Mouse (Mus musculus) olfactory bulb, adult 2 months (tissue): Measurements from ENCODE around the gene Eps15l1. TPM values are rescaled to one million over a fixed set of nuclear protein-coding genes. Genes with fewer than 3 reads are reported as not detected.

ENCODE experiments used
- H3K27ac ChIP-seq: fragments of 200-500 bp; 2 replicates; pipeline ENCODE4 v1.5.1; 2012; ENCODE audit warnings: low read depth, low read length; ENCODE audit not compliant: insufficient read depth
- H3K4me1 ChIP-seq: fragments of 200-500 bp; 2 replicates; pipeline ENCODE4 v1.6.1; 2012; ENCODE audit warnings: low read length; ENCODE audit not compliant: control insufficient read depth, insufficient read depth
- H3K4me3 ChIP-seq: fragments of 200-500 bp; 2 replicates; pipeline ENCODE4 v1.5.1; 2012; ENCODE audit warnings: mild to moderate bottlenecking, low read depth, low read length, moderate library complexity; ENCODE audit not compliant: insufficient read depth
- CTCF ChIP-seq: fragments of 200-500 bp; IDR thresholded peaks from 2 replicates; pipeline ENCODE4 v1.5.1; 2012; ENCODE audit warnings: low read depth, mild to moderate bottlenecking, low read length, moderate library complexity; ENCODE audit not compliant: insufficient read depth
- POLR2A ChIP-seq: fragments of 200-500 bp; IDR thresholded peaks from 2 replicates; pipeline ENCODE4 v1.6.1; 2012; ENCODE audit warnings: mild to moderate bottlenecking, low read depth, low read length, moderate library complexity; ENCODE audit not compliant: insufficient read depth
- WGBS: fragments of 180-500 bp; shearing (Covaris S2); methylation state at CpG from one replicate; pipeline ENCODE4 v1.1.7; 2018; 5-methylcytosine and 5-hydroxymethylcytosine counted together
- polyA plus RNA-seq: library from polyadenylated mRNA; stranded (reverse); fragments of >200 nt; gene quantifications from 2 replicates; pipeline ENCODE4 v1.2.4, GENCODE M21; 2012; ENCODE audit warnings: low replicate concordance; ENCODE audit not compliant: missing spikeins, insufficient read depth, insufficient read length

The Eps15l1 gene
- 130 and 148 TPM in 2 replicates for polyA plus RNA-seq

DNA sequence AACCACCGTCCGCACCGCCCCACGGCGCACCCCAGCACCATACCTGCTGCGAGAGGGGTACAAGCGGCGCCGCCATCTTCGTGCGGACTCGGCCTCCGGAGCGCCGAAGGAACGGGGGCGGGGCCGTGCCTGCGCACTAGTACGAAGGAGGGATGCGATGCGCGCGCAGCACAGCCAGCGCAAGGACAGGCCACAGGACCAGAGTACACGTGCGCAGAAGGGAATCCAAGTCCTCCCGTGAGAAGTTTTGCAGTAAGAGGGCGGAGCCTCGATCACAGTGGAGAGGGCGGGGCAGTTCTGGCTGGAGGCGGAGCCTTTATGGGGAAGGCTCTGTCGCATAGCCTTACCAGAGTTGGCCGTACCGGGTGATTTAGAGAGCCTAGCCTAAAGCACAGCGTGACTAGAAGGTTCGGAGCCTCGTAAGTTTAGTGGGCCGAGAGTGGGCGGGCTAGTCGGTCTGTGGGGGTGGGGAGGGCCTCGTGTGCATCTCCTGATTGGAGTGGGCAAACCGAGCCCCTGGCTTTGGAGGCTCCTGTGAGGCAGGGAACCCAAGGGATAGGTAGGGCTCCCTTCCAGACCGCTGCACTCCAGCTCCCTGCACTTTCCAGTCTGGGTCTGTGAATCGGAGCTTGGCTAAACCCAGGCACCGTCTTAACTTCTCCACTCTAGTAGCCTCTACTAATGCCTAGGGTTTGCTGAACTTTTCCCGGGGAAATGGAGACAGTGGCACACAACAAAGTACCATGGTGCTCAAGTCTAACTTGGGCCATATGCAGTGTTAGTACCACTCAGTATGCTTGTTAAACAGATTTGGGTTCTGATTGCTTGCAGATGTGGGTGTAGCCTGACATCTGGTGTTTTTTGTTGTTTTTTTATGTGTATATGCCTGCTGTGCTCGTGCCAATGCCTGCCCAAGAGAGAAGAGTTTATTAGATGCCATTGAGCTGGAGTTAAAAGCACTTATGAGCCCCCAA is at the start of gene Eps15l1:
TSS of gene Eps15l1 (minus strand) at position 99 of the 974 bp plus-strand sequence.
- Histone ChIP-seq H3K4me3 (peak within 1 kb of the TSS; percentile 88), H3K27ac (peak within 1 kb of the TSS; percentile 78), H3K4me1 (peaks cover 21% of the 10 kb centered on the region)
- no peak for TF ChIP-seq CTCF
- TF ChIP-seq POLR2A = peak; percentile 88
- under 1% methylated on average over 48 of the region's 48 CpGs for WGBS

DNA sequence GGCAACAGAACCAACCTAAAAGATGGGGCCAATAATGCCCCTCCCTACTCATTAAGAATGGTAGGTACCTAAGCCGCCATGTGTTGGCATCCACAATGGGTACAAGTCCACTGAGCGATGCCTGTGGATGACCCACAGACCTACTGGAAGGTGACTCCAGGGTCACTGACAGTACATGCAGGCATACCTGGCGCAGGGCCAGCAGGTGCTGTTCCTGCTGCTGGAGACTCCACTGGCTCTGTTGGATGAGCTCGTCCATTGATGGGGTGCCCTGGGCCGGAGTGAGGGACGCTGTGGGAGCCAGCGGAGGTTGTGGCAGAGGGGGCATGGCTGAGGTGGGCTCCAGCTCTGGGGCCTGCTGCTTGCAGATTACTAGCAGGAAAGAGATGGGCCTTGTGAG is 49.4 kb upstream of the Eps15l1 start:
- TF ChIP-seq CTCF (no peak), POLR2A (no peak)
- no peak overlapping the region for H3K27ac ChIP-seq
- peaks cover 4% of the 10 kb centered on the region; the same call in 1 of the 2 replicates for H3K4me1 ChIP-seq
- WGBS = 90% methylated on average over 7 of the region's 7 CpGs
- no peak overlapping the region for H3K4me3 ChIP-seq

DNA sequence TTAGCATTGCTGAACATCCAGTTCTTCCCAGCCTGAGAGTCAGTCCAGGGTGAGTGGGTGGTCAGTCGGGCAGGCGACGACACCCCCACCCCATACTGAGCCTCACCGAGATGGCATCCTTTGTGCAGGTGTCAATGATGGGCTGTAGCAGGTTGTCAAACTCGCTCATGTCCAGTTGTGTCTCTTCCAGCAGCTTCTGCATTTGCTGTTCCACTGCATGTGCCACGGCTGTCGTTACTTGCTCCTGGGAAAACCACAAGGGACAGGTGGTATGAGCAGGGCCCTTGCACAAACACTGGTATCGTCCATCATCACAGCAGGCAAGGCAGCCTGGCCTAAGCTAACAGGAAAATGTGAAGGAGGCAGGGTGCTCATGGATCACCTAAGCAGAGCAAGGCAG is 48.7 kb upstream of the Eps15l1 start:
- no peak overlapping the region for H3K27ac ChIP-seq
- peaks cover 4% of the 10 kb centered on the region; the same call in 1 of the 2 replicates for H3K4me1 ChIP-seq
- no peak for TF ChIP-seq CTCF
- 96% methylated on average over 8 of the region's 8 CpGs for WGBS
- no peak overlapping the region for H3K4me3 ChIP-seq

DNA sequence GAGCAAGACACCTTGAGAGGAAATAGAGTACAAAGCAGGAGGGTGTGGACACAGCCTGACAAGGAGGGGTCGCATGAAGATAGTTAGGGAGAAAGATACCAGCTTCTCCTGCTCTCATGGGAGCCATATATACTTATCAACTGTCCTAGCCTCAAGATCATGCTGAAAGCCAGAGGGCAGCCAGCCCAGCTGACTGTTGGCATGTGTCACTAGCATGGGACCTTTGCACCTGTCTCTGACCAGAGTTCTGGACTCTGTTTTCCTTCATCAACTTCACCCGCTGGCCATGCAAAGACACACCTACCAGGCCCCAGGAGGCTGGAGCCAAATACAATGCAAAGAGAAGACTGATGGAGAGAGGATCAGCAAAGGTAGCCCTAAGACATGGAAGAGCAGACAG is 48.0 kb upstream of the Eps15l1 start:
- WGBS = 88% methylated on average over 2 of the region's 2 CpGs
- TF ChIP-seq CTCF (no peak), POLR2A (no peak)

DNA sequence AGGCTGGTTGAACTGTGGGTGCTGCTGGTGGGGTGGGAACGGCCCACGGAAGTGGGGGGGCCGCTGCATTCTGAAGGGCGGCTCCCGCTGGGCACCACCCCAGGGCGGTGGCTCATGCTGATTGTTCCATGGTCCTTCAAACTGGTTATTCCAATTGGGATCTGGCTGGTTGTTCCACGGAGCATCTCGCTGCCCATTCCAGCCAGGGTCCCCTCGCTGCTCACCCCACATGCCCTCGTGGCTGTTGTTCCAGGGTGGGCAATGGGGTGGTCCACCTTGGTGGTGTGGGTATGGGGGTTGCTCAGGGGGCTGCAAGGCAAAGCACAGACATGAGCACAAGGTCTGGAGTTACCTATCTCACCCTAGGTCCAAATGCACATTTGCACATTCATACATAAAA is 43.0 kb upstream of the Eps15l1 start:
- Histone ChIP-seq H3K4me3 (no peak overlapping the region), H3K4me1 (no peaks in the 10 kb centered on the region), H3K27ac (no peak overlapping the region)
- WGBS = 92% methylated on average over 10 of the region's 10 CpGs
- TF ChIP-seq POLR2A = no peak

More for the DNA sequence above, 48.0 kb upstream of the Eps15l1 start:
- Histone ChIP-seq H3K4me3 (no peak overlapping the region), H3K4me1 (peaks cover 4% of the 10 kb centered on the region; the same call in 1 of the 2 replicates), H3K27ac (no peak overlapping the region)

DNA sequence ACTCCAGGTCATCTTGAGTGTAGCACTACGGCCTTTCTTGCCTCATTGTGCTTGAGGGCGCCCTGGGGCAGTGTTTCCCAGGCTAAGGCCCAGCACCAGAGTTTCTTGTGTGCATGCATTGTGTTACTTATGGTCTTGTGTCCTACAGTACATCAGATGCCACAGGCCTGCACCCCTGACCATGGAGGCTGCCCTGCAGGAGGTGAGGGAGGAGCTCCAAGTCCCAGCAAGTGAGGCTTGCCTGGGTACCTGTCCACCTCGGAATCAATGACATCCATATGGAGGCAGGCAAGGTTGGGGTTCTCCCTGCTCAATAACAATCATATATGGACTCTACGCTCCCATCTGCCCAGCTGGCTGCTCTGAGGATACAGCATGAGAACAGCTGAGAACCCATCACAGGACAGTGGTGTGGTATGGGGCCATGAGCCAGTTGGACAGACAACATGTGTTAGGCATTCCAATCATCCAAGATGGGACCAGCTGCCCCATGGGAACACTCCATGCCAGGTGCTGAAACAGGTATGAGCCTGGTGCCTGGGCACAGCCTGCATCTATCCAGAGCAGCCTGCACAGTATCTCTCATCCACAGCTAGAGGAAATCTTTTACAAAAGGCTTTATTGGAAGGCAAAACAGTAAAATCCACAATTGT is 38.7 kb upstream of the Eps15l1 start:
- Histone ChIP-seq H3K4me1 (no peaks in the 10 kb centered on the region), H3K4me3 (no peak overlapping the region), H3K27ac (no peak overlapping the region)
- WGBS = 92% methylated on average over 4 of the region's 4 CpGs
- TF ChIP-seq CTCF = no peak
- no peak for TF ChIP-seq POLR2A

DNA sequence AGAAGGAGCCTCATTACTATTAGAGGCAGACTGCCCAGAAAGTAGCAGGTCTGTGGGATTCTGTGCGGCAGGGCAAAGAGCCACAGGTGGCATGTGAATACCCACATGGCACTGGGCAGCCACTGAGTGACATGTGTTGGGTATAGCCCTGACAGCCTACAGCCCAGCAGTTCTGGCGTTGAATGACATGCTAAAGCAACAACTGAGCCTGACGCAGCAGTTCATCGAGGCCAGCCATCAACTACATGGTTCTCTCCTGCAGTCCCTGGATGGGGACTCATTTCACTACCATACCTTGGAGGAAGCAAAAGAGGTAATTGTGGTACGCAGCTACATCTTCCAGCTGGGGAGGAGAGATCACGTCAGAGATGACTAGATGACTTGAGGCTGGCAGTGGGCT is 37.2 kb upstream of the Eps15l1 start:
- WGBS = 88% methylated on average over 6 of the region's 6 CpGs
- Histone ChIP-seq H3K4me3 (no peak overlapping the region), H3K27ac (no peak overlapping the region), H3K4me1 (no peaks in the 10 kb centered on the region)
- TF ChIP-seq POLR2A (no peak), CTCF (no peak)

DNA sequence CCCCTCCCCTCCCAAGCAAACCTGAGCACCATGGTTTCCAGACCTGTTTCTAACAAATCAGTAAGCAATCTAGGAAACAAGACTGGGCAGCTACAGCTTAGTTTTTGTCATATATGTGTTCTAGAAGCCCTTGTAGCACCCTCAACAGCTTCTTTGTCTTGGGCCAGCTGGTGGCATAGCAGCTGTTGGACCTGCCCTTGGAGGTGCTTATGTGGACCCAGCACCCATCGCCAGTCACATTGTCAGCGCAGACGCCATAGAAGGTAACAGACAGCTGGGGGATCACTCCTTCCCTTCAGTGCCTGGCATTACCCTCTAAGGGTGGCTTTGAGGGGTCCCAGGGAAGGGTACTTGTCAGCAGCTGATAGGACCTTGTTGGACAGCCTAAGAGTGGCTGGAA is 36.5 kb upstream of the Eps15l1 start:
- Histone ChIP-seq H3K4me3 (no peak overlapping the region), H3K27ac (no peak overlapping the region), H3K4me1 (no peaks in the 10 kb centered on the region)
- 87% methylated on average over 3 of the region's 3 CpGs for WGBS
- TF ChIP-seq CTCF (no peak), POLR2A (no peak)

DNA sequence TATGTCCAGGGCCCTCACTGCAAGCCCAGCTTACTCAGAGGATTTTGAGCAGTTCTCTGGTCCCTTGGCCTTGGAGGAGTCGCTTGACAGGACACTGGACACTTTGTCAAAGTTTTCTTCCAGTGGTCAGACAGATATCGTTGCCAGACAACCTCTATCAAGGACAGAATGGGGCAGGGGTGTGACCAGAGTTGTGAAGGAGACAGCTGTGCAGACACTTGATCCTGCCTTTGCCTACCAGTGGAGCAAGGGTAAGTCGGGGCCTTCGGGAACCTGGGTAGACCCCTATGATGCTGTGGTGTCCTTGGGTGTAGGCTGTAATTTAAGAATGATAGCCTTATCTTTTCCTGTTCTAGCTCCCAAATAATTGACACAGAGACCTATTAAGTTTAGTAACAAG is 34.1 kb upstream of the Eps15l1 start:
- TF ChIP-seq CTCF = no peak
- no peak for TF ChIP-seq POLR2A
- H3K4me3 ChIP-seq = no peak overlapping the region
- 90% methylated on average over 4 of the region's 4 CpGs for WGBS
- no peak overlapping the region for H3K27ac ChIP-seq
- H3K4me1 ChIP-seq = no peaks in the 10 kb centered on the region
